Mouse (Mus musculus): ENCODE measurements around the gene 4922502D21Rik.

4922502D21Rik gene

DNA sequence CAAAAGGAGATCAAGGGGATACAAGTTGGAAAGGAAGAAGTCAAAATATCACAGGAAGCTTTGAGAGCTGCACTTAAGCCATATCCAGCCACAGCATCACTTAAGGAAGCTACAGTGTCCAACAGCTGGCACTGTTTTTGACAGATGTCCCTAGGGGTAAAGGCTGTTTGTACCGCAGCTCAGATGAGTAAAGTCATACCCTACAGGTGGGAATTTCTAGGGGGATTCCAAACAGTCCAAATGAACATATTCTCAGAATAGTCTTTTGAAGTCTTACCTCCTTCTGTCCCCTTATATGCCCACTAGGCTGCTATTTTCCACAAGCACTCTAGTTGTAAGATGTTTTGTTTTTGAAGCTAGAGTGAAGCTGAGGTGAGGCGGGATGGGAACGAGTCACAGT is 19.1 kb downstream of the 4922502D21Rik start:
- no peak for DNase-seq (ENCODE audit: low read depth, low spot score)

- no peak for DNase-seq (ENCODE audit: low read depth, low spot score)
Observed at GRCm38 (mm10) chr6:129304180-129304579, 27.4 kb downstream of the 4922502D21Rik start.

DNA sequence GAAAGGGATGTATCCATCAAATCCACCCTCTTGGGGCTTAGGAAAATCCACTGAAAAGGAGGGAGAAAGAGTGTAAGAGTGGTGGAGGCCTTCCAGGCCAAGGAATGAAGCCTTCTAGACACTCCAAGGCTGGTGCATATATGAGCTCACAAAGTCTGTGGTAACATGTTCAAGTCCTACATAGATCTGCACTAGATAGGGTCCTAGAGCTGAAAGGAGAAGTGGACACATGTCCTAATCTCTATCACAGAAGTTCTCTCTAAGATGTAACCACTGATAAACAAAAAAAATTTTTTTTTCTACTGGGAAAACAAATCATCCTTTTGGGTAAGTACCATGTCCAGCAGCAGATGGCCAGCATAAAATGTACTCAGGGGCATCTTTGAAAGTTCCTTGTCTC is 42.9 kb downstream of the 4922502D21Rik start:
- no peak for DNase-seq (ENCODE audit: low read depth, low spot score)

DNA sequence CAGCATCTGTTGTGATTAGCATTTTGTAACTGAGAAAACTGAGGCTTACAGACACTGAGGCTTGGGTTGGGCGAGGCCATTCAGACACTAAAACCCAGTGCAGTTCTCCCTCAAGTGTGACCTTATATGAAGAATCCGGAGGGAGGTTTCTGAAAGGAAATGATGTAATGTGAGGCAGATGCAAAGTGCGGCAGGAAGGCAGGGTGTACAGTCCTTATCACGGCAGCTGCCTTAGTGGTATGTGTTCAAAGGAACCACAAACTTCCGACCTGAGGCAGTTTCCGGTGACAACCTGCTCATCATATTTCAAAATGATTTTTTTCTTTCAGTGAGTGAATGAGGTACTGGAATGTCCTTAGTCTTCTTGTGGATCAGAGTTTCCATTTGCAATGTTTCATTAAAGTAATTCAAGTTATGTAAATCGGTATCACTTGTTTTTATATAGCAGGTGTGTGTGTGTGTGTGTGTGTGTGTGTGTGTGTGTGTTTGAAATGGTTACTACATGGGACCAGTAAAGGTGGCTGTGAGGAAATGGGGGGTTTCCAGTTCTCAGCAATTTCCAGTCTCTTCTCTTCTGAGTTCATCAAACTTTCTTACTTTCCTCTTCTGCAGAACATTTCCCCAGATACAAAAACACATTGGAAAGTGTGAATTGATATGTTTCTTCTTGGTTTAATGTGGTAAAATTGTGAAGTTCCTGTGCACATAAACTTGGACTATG is 47.1 kb downstream of the 4922502D21Rik start:
- DNase-seq (ENCODE audit: low read depth, low spot score), result no peak

DNA sequence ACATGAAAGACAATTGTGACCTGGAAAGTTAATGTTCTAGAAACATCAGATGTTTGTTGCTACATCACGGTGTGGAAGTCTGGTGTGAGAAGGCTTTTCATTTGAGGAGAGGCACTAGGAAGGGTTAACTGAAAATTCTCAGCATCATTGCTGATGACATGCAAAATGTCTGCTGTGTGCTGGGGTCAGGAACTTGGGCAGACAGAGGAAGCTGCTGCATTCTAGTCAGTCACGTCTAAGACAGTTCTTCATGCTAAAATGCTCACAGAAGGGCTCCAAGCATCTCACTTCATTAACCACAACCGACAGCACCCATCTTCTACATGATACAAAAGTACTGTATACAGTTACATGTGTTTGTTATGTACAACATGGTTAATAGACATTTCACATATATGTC is 48.3 kb downstream of the 4922502D21Rik start:
- no peak for DNase-seq (ENCODE audit: low read depth, low spot score)

DNA sequence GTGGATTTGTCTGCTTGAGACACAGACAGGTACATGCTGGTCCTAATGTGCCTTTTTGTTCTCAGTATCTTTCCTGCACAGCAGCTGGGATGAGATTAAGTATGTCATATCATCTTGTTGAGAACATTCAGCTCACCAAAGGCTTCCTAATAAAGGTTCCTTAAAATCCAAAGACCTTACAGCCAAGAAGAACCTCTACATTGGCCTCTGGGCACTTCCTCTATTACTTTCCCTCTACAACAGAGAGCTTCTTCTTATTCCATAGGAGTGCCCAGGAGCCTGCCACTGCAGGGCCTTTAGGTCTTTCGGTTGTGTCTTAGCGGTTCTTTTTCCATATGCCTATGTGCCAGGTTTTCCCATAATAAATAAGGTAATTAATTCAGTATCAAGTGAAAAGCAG is 55.1 kb downstream of the 4922502D21Rik start:
- no peak for DNase-seq (ENCODE audit: low read depth, low spot score)

DNA sequence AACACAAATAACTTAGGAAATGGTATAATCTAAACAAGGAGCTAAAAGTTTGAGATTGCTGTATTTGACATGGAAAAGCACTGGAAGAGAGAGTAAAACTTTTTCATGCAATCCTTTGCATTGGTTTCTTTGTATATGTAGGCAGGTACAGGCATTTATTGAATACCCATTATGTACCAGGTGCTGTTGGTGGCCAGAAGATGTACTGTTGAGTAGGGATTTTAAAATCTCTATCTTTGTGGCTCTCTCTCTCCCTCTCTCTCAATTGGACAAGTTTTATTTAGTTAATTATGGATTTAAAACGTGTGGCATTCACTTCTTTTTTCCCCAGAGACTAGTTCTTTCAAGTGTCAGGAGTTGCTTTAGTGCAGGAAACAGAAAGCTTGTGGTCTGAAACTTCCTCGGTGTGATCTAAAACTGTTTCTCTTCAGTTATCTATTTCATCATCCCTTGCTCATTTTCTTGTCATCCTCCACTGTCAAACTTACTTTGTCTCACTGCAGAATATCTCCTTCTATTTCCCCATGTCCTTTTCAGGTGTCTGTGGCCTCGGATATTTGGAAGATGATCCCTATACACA is 55.9 kb downstream of the 4922502D21Rik start:
- no peak for DNase-seq (ENCODE audit: low read depth, low spot score)

GRCm38 (mm10) chr6:129275220-129275619 is 56.4 kb downstream of the 4922502D21Rik start, which contains the start of gene Cd69:
Gene Cd69 (minus strand): TSS chr6:129275436.
- DNase-seq (ENCODE audit: low read depth, low spot score), result no peak

DNA sequence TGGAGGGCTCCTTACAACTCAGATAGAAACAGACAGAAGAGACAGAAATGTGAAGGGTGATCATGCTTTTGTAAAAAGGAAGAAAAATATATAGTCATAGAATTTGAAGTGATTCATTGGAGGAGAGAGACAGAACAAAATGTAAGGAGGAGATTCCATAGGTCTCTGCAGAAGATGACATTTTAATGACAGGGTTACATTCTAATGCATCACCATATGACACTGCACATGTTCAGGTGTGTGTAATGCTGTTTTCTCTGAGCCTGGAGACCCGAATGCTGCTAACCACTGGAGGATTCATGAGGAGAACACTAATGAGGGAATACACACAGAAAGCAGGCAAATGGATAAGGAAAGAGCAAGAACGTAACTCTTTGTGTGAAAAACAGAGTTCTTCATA is 57.1 kb downstream of the 4922502D21Rik start:
- DNase-seq (ENCODE audit: low read depth, low spot score), result no peak

- no peak for DNase-seq (ENCODE audit: low read depth, low spot score)
Observed at GRCm38 (mm10) chr6:129273662-129274061, 57.9 kb downstream of the 4922502D21Rik start.

All from forelimb bud, embryonic 11.5 days (tissue).